Mouse (Mus musculus) induced T-regulatory cell, adult 2 months (primary cell): Measurements from ENCODE around the gene Npas3.

Source experiments
- DNase-seq: peaks from one replicate; pipeline ENCODE4 v3.0.0-alpha.2; 2012; ENCODE audit warnings: low read depth

Npas3 gene

GRCm38 (mm10) chr12:53410647-53411046 lies 162.2 kb downstream of the Npas3 start:
- DNase-seq, result no peak

- DNase-seq, result no peak
Measured at GRCm38 (mm10) chr12:53416096-53416495, 167.6 kb downstream of the Npas3 start.

GRCm38 (mm10) chr12:53421701-53422100 lies 173.2 kb downstream of the Npas3 start:
- DNase-seq, result no peak

- no peak for DNase-seq
Measured at GRCm38 (mm10) chr12:53423631-53424030, 175.2 kb downstream of the Npas3 start.

- no peak for DNase-seq
Measured at GRCm38 (mm10) chr12:53426006-53426405, 177.5 kb downstream of the Npas3 start.

- DNase-seq, result no peak
Measured at GRCm38 (mm10) chr12:53427153-53427552, 178.7 kb downstream of the Npas3 start.

- no peak for DNase-seq
Measured at GRCm38 (mm10) chr12:53442029-53442428, 193.6 kb downstream of the Npas3 start.

GRCm38 (mm10) chr12:53447469-53447868 lies 199.0 kb downstream of the Npas3 start:
- DNase-seq, result no peak

GRCm38 (mm10) chr12:53448040-53448439 lies 199.6 kb downstream of the Npas3 start:
- no peak for DNase-seq

- no peak for DNase-seq
Measured at GRCm38 (mm10) chr12:53467549-53467948, 219.1 kb downstream of the Npas3 start.

GRCm38 (mm10) chr12:53474486-53474885 lies 226.0 kb downstream of the Npas3 start:
- DNase-seq, result no peak

GRCm38 (mm10) chr12:53484924-53485323 lies 236.4 kb downstream of the Npas3 start:
- DNase-seq, result no peak

GRCm38 (mm10) chr12:53496386-53496785 lies 247.9 kb downstream of the Npas3 start:
- DNase-seq, result no peak

GRCm38 (mm10) chr12:53514885-53515284 lies 266.4 kb downstream of the Npas3 start:
- DNase-seq, result no peak

GRCm38 (mm10) chr12:53519556-53519955 lies 271.1 kb downstream of the Npas3 start:
- no peak for DNase-seq

GRCm38 (mm10) chr12:53522631-53523030 lies 274.2 kb downstream of the Npas3 start:
- DNase-seq, result no peak

GRCm38 (mm10) chr12:53527046-53527445 lies 278.6 kb downstream of the Npas3 start:
- DNase-seq, result no peak

- no peak for DNase-seq
Measured at GRCm38 (mm10) chr12:53529345-53529744, 280.9 kb downstream of the Npas3 start.

- no peak for DNase-seq
Measured at GRCm38 (mm10) chr12:53536816-53537215, 288.3 kb downstream of the Npas3 start.

- DNase-seq, result no peak
Measured at GRCm38 (mm10) chr12:53556359-53556758, 307.9 kb downstream of the Npas3 start.

GRCm38 (mm10) chr12:53558259-53558658 lies 309.8 kb downstream of the Npas3 start:
- no peak for DNase-seq

- DNase-seq, result no peak
Measured at GRCm38 (mm10) chr12:53566712-53567387, 318.4 kb downstream of the Npas3 start.

- no peak for DNase-seq
Measured at GRCm38 (mm10) chr12:53581181-53581580, 332.7 kb downstream of the Npas3 start.

- DNase-seq, result no peak
Measured at GRCm38 (mm10) chr12:53587249-53587648, 338.8 kb downstream of the Npas3 start.
